Mouse (Mus musculus) G1E-ER4 (cell line): ENCODE data around the gene Nod1. TPM values are rescaled to one million over a fixed set of nuclear protein-coding genes. Genes with fewer than 3 reads are reported as not detected.

Source experiments
- GATA1 ChIP-seq: IDR thresholded peaks from one replicate; pipeline ENCODE4 v1.8.0; 2012; ENCODE audit warnings: low read length, inconsistent platforms
- polyA plus RNA-seq: library from polyadenylated mRNA; stranded (reverse); fragments of >175 nt; gene quantifications from 2 replicates; pipeline ENCODE4 v1.2.3, GENCODE M21; 2012

Gene Nod1
- polyA plus RNA-seq, 1 experiment, result not detected

GRCm38 (mm10) chr6:54878546-54878945, 93.9 kb downstream of the Nod1 start:
- no peak for TF ChIP-seq GATA1

- TF ChIP-seq GATA1, result no peak
These were observed 94.8 kb downstream of the Nod1 start for GRCm38 (mm10) chr6:54877651-54878050.

GRCm38 (mm10) chr6:54876782-54877181, 95.6 kb downstream of the Nod1 start:
- TF ChIP-seq GATA1, result no peak

Other genes starting within 250 kb of the Nod1 start
- 23.2 and 31.3 TPM in 2 replicates for gene Znrf2, start 155.7 kb downstream of the Nod1 start, polyA plus RNA-seq
- 6.0 and 6.3 TPM in 2 replicates for gene Ggct, start 20.3 kb upstream of the Nod1 start, polyA plus RNA-seq
- gene Gars, start 65.4 kb upstream of the Nod1 start, polyA plus RNA-seq, result 119 and 138 TPM in 2 replicates
- not detected in 2 replicates for gene Crhr2, start 160.4 kb upstream of the Nod1 start, polyA plus RNA-seq
- gene Inmt, start 202.4 kb upstream of the Nod1 start, polyA plus RNA-seq, result not detected in 2 replicates
- gene Mindy4, start 230.8 kb upstream of the Nod1 start, polyA plus RNA-seq, result not detected in 2 replicates